Mouse (Mus musculus) heart, postnatal 4 days (tissue): ENCODE results near the gene Olfr679. TPM values are rescaled to one million over a fixed set of nuclear protein-coding genes. Genes with fewer than 3 reads are reported as not detected.
"Not testable (repeated sequence)": the region's sequence is repeated elsewhere in the genome, so short reads cannot be mapped to it uniquely, and the experiment has no call there.

ENCODE experiments used
- DNase-seq: peaks from one replicate; pipeline ENCODE4 v3.0.0; 2021
- total RNA-seq, 2 experiments: library from RNA; stranded (reverse); gene quantifications; 2 replicates each; pipeline ENCODE4 v1.2.3; 2021

Gene Olfr679
- total RNA-seq: not detected

DNA sequence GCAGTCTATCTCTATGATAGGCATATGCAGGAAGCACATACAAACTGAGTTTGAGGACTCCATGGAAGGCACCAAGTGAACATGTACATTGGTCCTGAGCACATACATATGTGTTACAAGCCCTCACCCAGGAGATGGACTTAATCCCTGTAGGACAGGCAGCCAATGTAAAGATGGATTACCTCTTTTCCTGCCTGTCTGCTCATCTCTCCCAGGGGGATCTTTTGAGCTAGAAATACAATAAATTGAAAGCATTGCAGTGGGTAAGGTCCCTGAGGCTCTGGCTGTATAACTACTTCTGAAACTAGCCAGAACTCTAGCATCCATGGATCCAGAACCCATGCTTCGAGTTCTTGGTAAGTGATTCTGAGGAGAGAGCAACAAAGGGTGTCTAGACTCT lies at the start of gene Olfr679:
Gene Olfr679 (plus strand): TSS at position 301 of the 400 bp plus-strand sequence.
- DNase-seq: no peak

DNA sequence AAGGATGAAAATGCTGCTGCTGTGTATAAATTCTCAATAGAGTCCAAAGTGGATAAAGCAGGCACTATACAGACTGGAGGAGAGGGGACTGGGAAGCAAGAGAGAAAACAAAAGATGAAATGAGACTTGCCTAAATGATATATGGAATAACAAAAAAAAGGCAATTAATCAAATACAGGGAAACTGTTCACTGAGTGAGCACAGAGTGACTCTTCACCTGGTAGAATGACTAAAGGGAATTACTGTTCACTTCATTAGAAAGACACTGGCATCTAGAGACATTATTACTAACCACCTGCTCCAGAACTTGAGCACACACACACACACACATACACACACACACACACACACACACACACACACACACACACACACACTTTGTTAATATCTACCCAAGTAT lies 48.6 kb upstream of the Olfr679 start, which contains the start of gene Olfr676:
Gene Olfr676 (plus strand): TSS at position 301 of the 400 bp plus-strand sequence.
- DNase-seq: no peak

DNA sequence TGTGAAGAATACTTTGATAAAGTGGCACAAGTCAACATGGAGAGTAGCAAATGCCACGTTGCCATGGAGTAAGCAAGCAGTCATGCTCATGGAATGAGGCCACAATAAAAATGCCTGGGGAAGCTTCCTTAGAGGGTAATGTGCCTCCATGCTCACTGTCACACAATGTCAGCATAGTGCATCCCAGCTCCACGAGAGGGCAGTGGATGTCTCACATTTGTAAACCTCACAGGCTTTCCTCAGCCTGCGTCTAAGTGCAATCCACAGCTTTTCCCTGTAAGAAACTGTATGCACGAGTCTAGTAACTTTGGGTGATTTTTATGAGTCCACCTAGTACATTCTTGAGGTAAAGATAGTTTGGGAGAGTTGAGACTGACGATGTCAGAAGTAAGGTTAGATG lies 47.2 kb upstream of the Olfr679 start:
- not testable (repeated sequence) for DNase-seq

DNA sequence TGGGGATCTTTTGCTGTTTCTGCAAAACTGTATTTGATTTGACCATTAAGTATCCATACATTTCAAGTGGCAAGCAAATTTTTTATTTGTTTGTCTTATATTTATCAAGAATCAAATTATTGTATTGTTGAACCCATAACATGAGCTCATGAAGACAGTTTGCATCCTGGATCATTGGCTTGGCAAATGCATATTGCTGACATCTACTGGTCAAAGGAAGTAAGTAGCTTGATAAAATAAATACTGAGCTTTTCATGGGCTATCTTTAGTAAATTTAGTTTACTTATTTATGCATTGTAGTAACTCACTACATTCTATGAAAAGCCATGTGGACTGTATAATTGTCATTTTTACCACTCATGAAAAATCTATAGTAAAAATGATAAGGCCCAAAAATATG lies 22.1 kb upstream of the Olfr679 start:
- DNase-seq: no peak

DNA sequence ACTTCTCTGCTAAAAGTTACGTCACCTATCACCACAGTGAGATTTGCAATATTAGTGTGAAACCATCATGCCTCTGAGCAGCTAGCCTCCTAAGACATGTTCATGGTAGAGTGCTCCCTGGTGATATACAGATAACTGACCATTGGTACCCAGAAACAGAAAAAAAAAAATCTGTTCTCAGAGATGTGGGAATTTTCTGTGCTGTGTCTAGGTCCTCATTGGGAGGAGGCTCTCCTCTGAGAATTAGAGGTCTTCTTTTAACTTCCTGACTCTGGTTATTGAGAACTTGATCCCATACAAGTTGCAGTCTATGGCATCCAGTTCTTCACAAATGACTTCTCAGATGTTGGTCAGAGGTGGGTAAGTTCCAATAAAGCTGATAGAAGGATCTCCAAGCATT lies 16.8 kb upstream of the Olfr679 start, which contains the start of gene Olfr678:
Gene Olfr678 (plus strand): TSS at position 301 of the 400 bp plus-strand sequence.
- no peak for DNase-seq

DNA sequence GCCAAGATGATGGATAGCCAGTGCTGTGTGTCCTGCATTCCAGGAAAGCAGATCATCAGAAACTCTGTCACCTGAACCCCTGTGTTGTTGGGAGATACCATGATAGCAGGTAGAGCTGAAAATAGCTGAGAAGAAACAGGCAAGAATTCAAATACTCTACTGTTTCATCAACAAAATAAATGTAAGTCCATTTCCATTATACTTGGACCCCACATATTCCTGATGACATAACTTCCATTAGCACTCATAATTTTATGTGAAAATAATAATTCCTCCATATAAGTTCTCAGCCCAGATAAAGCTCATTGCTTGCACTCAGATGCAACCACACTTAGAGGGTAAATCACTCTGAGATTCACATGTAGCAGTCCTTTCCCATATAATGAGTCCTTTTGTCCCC lies 11.7 kb downstream of the Olfr679 start, which contains the start of gene Olfr680-ps1:
Gene Olfr680-ps1 (minus strand): TSS at position 101 of the 400 bp plus-strand sequence.
- DNase-seq: not testable (repeated sequence)

DNA sequence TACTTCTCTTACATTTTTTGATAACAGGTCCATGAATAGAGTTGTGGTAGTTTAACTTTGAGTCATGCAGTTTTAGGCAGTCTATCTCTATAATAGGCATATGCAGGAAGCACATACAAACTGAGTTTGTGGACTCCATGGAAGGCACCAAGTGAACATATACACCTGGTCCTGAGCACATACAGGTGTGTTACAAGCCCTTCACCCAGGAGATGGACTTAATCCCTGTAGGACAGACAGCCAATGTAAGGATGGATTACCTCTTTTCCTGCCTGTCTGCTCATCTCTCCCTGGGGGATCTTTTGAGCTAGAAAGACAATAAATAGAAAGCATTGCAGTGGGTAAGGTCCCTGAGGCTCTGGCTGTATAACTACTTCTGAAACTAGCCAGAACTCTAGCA lies 35.5 kb downstream of the Olfr679 start, which contains the start of gene Olfr681:
Gene Olfr681 (plus strand): TSS at position 301 of the 400 bp plus-strand sequence.
- DNase-seq: no peak

Other genes with a start within 250 kb of the Olfr679 start
- gene Usp17lb, start 238.6 kb upstream of the Olfr679 start, total RNA-seq: not detected
- not detected for gene Usp17la, start 224.2 kb upstream of the Olfr679 start, total RNA-seq
- gene Olfr665, start 203.2 kb upstream of the Olfr679 start, total RNA-seq: not detected
- not detected for gene Olfr666, start 185.3 kb upstream of the Olfr679 start, total RNA-seq
- gene Olfr667, start 159.7 kb upstream of the Olfr679 start, total RNA-seq: not detected
- not detected for gene Olfr668, start 153.1 kb upstream of the Olfr679 start, total RNA-seq
- not detected for gene Olfr669, start 147.0 kb upstream of the Olfr679 start, total RNA-seq
- not detected for gene Olfr670, start 118.6 kb upstream of the Olfr679 start, total RNA-seq
- gene Olfr671, start 102.1 kb upstream of the Olfr679 start, total RNA-seq: not detected
- gene Olfr672, start 79.2 kb upstream of the Olfr679 start, total RNA-seq: not detected
- not detected for gene Olfr675, start 52.7 kb upstream of the Olfr679 start, total RNA-seq
- not detected for gene Olfr676, start 48.5 kb upstream of the Olfr679 start, total RNA-seq
- not detected for gene Olfr677, start 29.8 kb upstream of the Olfr679 start, total RNA-seq
- not detected for gene Olfr678, start 16.7 kb upstream of the Olfr679 start, total RNA-seq
- not detected for gene Olfr680-ps1, start 11.6 kb downstream of the Olfr679 start, total RNA-seq
- not detected for gene Olfr681, start 35.6 kb downstream of the Olfr679 start, total RNA-seq
- not detected for gene Olfr683, start 65.8 kb downstream of the Olfr679 start, total RNA-seq
- not detected for gene Olfr684, start 82.4 kb downstream of the Olfr679 start, total RNA-seq
- not detected for gene Olfr685, start 104.8 kb downstream of the Olfr679 start, total RNA-seq
- not detected for gene Olfr686, start 126.3 kb downstream of the Olfr679 start, total RNA-seq
- gene Olfr688, start 206.9 kb downstream of the Olfr679 start, total RNA-seq: not detected
- gene Olfr689, start 230.0 kb downstream of the Olfr679 start, total RNA-seq: not detected